Mouse (Mus musculus) adrenal gland, postnatal 36 days (tissue): ENCODE data around the gene Arpp21. TPM values are rescaled to one million over a fixed set of nuclear protein-coding genes. Genes with fewer than 3 reads are reported as not detected.

Experiments
- microRNA-seq: library from miRNA; unstranded; fragments of <30 nt; microRNA quantifications from one replicate; pipeline ENCODE4 v1.2.0, GENCODE M21; 2021
- total RNA-seq, 2 experiments: library from RNA; stranded (reverse); gene quantifications; 2 replicates each; pipeline ENCODE4 v1.2.3; 2021

The Arpp21 gene
- total RNA-seq, 2 experiments from 2014 or later, result 0.53 TPM; not detected in 1

Small RNA genes lying within 50 kb of the gene (microRNA-seq; reads per million reads assigned to microRNA genes)
- 3.2 reads per million, percentile 7 among the genes with 10 or more reads in this experiment for gene Mir128-2
